Mouse (Mus musculus): ENCODE data around the gene Chrm1. TPM values are rescaled to one million over a fixed set of nuclear protein-coding genes. Genes with fewer than 3 reads are reported as not detected.

Chrm1 gene
- polyA plus RNA-seq, 1 experiment from 2014 or later = 0.83 TPM

DNA sequence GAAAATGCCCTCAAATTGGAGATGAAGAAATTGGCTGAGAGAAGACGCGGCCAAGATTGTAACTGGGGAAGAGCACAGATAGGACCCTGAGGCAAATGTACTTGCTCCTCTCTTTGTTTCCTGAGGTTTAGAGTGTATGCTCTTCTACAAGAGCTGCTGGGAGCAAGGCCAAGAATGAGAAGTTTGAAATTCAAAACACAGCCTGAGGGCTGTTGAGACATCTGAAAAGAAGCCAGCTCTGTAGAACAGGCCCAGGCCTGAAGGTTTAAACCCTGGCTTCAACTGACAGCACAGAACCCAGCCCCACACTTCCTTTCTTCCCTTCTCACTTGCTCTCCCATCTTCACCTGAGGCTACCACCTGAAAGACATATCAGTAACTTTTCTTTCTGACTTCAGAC is 46.5 kb downstream of the Chrm1 start:
- no peaks in the 10 kb centered on the region for H3K9me3 ChIP-seq (replicated peaks)
- WGBS = 52% methylated on average over 2 of the region's 2 CpGs
- peaks cover 49% of the 10 kb centered on the region for H3K36me3 ChIP-seq
- H3K4me1 ChIP-seq = peaks cover 42% of the 10 kb centered on the region
- ATAC-seq (ENCODE audit: insufficient number of reproducible peaks, low FRiP score, low TSS enrichment, low read depth) = no peak
- H3K27ac ChIP-seq (replicated peaks) = peak overlapping the region; percentile 75
- H3K4me3 ChIP-seq (replicated peaks) = no peak overlapping the region
- H3K4me2 ChIP-seq (replicated peaks) = no peak overlapping the region; the same call in 1 of the 2 replicates
- H3K9ac ChIP-seq = no peak overlapping the region
- no peaks in the 10 kb centered on the region for H3K27me3 ChIP-seq

GRCm38 (mm10) chr19:8711506-8711905 is 47.9 kb downstream of the Chrm1 start:
- Histone ChIP-seq H3K27me3 (no peaks in the 10 kb centered on the region), H3K36me3 (peaks cover 45% of the 10 kb centered on the region), H3K4me2 (replicated peaks) (peak overlapping the region; percentile 69), H3K9me3 (replicated peaks) (no peaks in the 10 kb centered on the region), H3K4me1 (peaks cover 42% of the 10 kb centered on the region), H3K27ac (replicated peaks) (peak overlapping the region; percentile 93), H3K9ac (0 out of 2 replicates have a peak overlapping the region, but pooled peaks have one; percentile 84), H3K4me3 (replicated peaks) (peak overlapping the region; percentile 74)
- WGBS = 43% methylated on average over 4 of the region's 4 CpGs
- ATAC-seq (ENCODE audit: insufficient number of reproducible peaks, low FRiP score, low TSS enrichment, low read depth) = no peak

GRCm38 (mm10) chr19:8711949-8712869 is 48.6 kb downstream of the Chrm1 start:
- Histone ChIP-seq H3K4me1 (peaks cover 42% of the 10 kb centered on the region), H3K4me3 (replicated peaks) (peak overlapping the region; percentile 74), H3K36me3 (peaks cover 40% of the 10 kb centered on the region), H3K27ac (replicated peaks) (peak overlapping the region; percentile 93), H3K9ac (peak overlapping the region; percentile 84), H3K9me3 (replicated peaks) (no peaks in the 10 kb centered on the region), H3K4me2 (replicated peaks) (peak overlapping the region; percentile 69), H3K27me3 (no peaks in the 10 kb centered on the region)
- ATAC-seq (ENCODE audit: insufficient number of reproducible peaks, low FRiP score, low TSS enrichment, low read depth) = no peak
- 35% methylated on average over 10 of the region's 10 CpGs for WGBS

- Histone ChIP-seq H3K9ac (peak overlapping the region; percentile 84), H3K4me2 (replicated peaks) (peak overlapping the region; percentile 69), H3K9me3 (replicated peaks) (no peaks in the 10 kb centered on the region), H3K4me1 (peaks cover 42% of the 10 kb centered on the region), H3K27me3 (no peaks in the 10 kb centered on the region), H3K27ac (replicated peaks) (peak overlapping the region; percentile 93), H3K36me3 (peaks cover 34% of the 10 kb centered on the region), H3K4me3 (replicated peaks) (peak overlapping the region; percentile 74)
- 0 out of 2 replicates have a peak, but pooled peaks have one; percentile 8 for ATAC-seq (ENCODE audit: insufficient number of reproducible peaks, low FRiP score, low TSS enrichment, low read depth)
- under 1% methylated on average over 13 of the region's 13 CpGs for whole genome bisulfite sequencing
Measured at GRCm38 (mm10) chr19:8712870-8713305, 49.3 kb downstream of the Chrm1 start.

GRCm38 (mm10) chr19:8713306-8713996 is 49.9 kb downstream of the Chrm1 start:
- H3K9ac ChIP-seq = peak overlapping the region; percentile 84
- H3K4me3 ChIP-seq (replicated peaks) = peak overlapping the region; percentile 74
- peaks cover 28% of the 10 kb centered on the region for H3K36me3 ChIP-seq
- no peaks in the 10 kb centered on the region for H3K27me3 ChIP-seq
- peak; percentile 89 for ATAC-seq (ENCODE audit: insufficient number of reproducible peaks, low FRiP score, low TSS enrichment, low read depth)
- H3K9me3 ChIP-seq (replicated peaks) = no peaks in the 10 kb centered on the region
- WGBS = under 1% methylated on average over 51 of the region's 51 CpGs
- peak overlapping the region; percentile 93 for H3K27ac ChIP-seq (replicated peaks)
- H3K4me2 ChIP-seq (replicated peaks) = peak overlapping the region; percentile 69
- H3K4me1 ChIP-seq = peaks cover 42% of the 10 kb centered on the region

DNA sequence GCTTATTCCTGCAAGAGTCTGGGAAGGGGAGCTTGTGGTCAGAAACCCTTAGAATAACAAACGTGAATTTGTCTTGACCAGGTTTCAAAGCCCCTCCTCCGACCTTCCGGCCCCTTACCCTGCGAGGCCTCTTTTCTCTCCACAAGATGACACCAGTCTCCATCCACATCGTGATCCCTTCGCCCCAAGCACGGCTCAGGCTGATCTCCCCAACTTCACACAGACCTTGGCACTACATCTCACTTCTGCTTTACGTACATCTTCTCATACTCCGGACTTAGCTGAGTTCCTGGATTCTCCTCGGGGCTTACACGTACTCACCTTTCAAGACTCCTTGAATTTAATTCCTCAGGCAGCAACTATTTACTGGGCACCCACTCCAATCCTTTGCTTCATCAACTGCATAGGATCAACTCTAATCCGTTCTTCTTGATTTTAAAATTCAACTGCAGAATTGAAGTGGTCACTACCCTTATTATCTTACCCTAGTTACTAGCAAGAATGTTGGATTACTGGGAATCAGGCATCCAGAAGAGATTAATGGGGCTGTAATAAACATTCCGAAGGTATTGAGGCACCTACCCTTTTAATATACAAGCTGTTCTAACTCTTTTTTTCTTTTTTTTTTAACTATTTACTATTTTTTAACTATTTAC is 50.5 kb downstream of the Chrm1 start:
- WGBS = 6% methylated on average over 13 of the region's 13 CpGs
- peak overlapping the region; percentile 84 for H3K9ac ChIP-seq
- H3K4me1 ChIP-seq = peaks cover 37% of the 10 kb centered on the region
- H3K27me3 ChIP-seq = no peaks in the 10 kb centered on the region
- H3K4me3 ChIP-seq (replicated peaks) = peak overlapping the region; percentile 74
- peak overlapping the region; percentile 69 for H3K4me2 ChIP-seq (replicated peaks)
- H3K9me3 ChIP-seq (replicated peaks) = no peaks in the 10 kb centered on the region
- peak; percentile 2; the same call in 1 of the 2 replicates for ATAC-seq (ENCODE audit: insufficient number of reproducible peaks, low FRiP score, low TSS enrichment, low read depth)
- peaks cover 22% of the 10 kb centered on the region; the same call in 1 of the 2 replicates for H3K36me3 ChIP-seq
- peak overlapping the region; percentile 93 for H3K27ac ChIP-seq (replicated peaks)

- Histone ChIP-seq H3K4me2 (replicated peaks) (no peak overlapping the region), H3K27ac (replicated peaks) (no peak overlapping the region), H3K9ac (no peak overlapping the region), H3K4me3 (replicated peaks) (no peak overlapping the region), H3K36me3 (peaks cover 14% of the 10 kb centered on the region; the same call in 1 of the 2 replicates), H3K27me3 (no peaks in the 10 kb centered on the region), H3K4me1 (peaks cover 32% of the 10 kb centered on the region), H3K9me3 (replicated peaks) (no peaks in the 10 kb centered on the region)
- no peak for ATAC-seq (ENCODE audit: insufficient number of reproducible peaks, low FRiP score, low TSS enrichment, low read depth)
- 68% methylated on average over 10 of the region's 10 CpGs for WGBS
Measured at GRCm38 (mm10) chr19:8714653-8715481, 51.3 kb downstream of the Chrm1 start.

DNA sequence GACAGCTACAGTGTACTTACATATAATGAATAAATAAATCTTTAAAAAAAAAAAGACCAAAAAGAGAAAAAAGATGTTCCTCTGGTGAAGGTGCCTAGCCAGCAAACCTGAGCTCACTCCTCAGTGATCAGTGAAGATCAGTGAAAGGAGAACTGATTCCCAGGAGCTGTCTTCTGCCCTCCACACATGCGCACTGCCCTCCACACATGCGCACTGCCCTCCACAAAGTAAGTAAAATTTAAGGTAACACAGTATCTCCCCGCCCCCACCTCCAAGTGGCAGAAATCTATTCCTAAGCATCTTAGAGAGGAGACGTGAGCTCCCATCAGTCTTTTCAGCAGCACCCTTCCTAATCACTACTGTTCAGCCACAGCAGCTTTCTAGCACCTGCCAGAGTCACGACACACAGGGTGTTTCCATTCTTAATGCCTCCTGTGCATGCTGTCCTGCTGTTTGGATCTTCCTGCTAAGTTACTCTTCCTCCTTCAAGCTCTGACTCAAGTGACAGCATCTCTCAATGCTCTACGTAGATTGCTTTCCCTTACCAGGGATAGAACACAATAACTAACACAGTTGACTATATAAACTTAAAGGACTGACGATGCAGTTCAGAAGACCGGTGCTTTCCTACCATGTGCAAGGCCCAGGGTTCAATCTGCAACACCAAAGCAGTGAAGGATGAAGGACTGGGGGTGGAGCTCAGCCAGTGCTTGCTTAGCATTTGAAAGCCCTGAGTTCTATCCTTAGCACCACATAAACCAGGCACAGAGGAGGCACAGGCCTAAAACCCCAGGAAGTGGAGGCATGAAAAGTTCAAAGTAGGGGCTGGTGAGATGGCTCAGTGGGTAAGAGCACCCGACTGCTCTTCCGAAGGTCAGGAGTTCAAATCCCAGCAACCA is 52.5 kb downstream of the Chrm1 start:
- Histone ChIP-seq H3K27ac (replicated peaks) (no peak overlapping the region), H3K4me2 (replicated peaks) (no peak overlapping the region), H3K27me3 (no peaks in the 10 kb centered on the region), H3K4me1 (peaks cover 22% of the 10 kb centered on the region), H3K36me3 (0 out of 2 replicates have a peak, but pooled peaks cover 5% of the 10 kb centered on the region), H3K9ac (no peak overlapping the region), H3K9me3 (replicated peaks) (no peaks in the 10 kb centered on the region), H3K4me3 (replicated peaks) (no peak overlapping the region)
- ATAC-seq (ENCODE audit: insufficient number of reproducible peaks, low FRiP score, low TSS enrichment, low read depth) = no peak
- 80% methylated on average over 10 of the region's 10 CpGs for whole genome bisulfite sequencing

DNA sequence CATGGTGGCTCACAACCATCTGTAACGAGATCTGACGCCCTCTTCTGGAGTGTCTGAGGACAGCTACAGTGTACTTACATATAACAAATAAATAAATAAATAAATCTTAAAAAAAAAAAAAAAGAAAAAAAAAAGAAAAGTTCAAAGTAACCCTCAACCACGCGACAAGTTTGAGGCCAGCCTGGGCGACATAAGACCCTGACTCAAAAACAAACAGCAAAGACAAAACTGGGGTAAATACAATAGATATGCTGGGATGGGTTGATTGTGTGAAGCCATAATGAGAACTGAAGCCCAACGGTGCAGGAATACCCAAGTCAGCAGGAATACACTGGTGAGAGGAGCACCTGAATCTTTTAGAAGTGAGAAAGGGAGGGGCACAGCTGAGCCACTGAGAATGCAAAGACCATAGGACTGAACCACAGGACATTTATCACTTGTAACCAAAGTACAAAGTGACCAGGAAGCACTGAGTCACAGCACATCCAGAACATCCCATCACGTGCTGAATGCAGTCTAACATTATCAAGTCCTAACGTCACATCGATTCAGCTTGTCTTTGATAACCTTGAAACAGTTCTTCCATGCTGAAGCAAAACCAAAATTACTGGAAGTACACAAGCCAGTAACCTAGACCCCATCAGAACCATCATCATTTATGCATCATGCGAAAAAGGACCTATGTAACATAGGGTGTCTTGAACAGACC is 53.3 kb downstream of the Chrm1 start:
- Histone ChIP-seq H3K27me3 (no peaks in the 10 kb centered on the region), H3K36me3 (no peaks in the 10 kb centered on the region), H3K9ac (no peak overlapping the region), H3K4me1 (peaks cover 22% of the 10 kb centered on the region), H3K4me2 (replicated peaks) (no peak overlapping the region), H3K9me3 (replicated peaks) (no peaks in the 10 kb centered on the region), H3K27ac (replicated peaks) (no peak overlapping the region), H3K4me3 (replicated peaks) (no peak overlapping the region)
- WGBS = 79% methylated on average over 8 of the region's 10 CpGs
- ATAC-seq (ENCODE audit: insufficient number of reproducible peaks, low FRiP score, low TSS enrichment, low read depth) = no peak

Measured in embryonic facial prominence, embryonic 15.5 days (tissue).